Mouse (Mus musculus) kidney, postnatal 36 days (tissue): Measurements from ENCODE around the gene Prune1.

Source experiments
- DNase-seq, 2 experiments: peaks; one replicate each; pipeline ENCODE4 v3.0.0; 2021 to 2022; ENCODE audit warnings: mixed read lengths in 2 of 2

Prune1 gene

GRCm38 (mm10) chr3:95210585-95210984 lies 71.3 kb downstream of the Prune1 start:
- DNase-seq, result no peak

- peak in 1 of 2 experiments; percentile 13 for DNase-seq
Measured at GRCm38 (mm10) chr3:95208286-95208685, 73.6 kb downstream of the Prune1 start.

GRCm38 (mm10) chr3:95203880-95204279 lies 78.0 kb downstream of the Prune1 start:
- no peak for DNase-seq
